Mouse (Mus musculus) heart, adult 2 months (tissue): Measurements from ENCODE around the gene Lrrc31. TPM values are rescaled to one million over a fixed set of nuclear protein-coding genes. Genes with fewer than 3 reads are reported as not detected.

ENCODE experiments used
- DNase-seq, 2 experiments: peaks; one replicate each; pipeline ENCODE4 v3.0.0; 2021
- H3K27ac ChIP-seq: fragments of 200-600 bp; 2 replicates; pipeline ENCODE4 v1.8.1; 2022
- H3K27me3 ChIP-seq: fragments of 200-500 bp; 2 replicates; pipeline ENCODE4 v1.6.1; 2012; ENCODE audit warnings: mild to moderate bottlenecking, low read length, inconsistent platforms, mixed read lengths; ENCODE audit not compliant: control insufficient read depth, insufficient read depth
- H3K36me3 ChIP-seq: fragments of 200-500 bp; 2 replicates; pipeline ENCODE4 v1.6.1; 2012; ENCODE audit warnings: low read length, inconsistent platforms; ENCODE audit not compliant: control insufficient read depth, insufficient read depth
- H3K4me1 ChIP-seq: fragments of 200-500 bp; 2 replicates; pipeline ENCODE4 v1.6.1; 2011; ENCODE audit warnings: low read length; ENCODE audit not compliant: control insufficient read depth, insufficient read depth
- H3K4me3 ChIP-seq: fragments of 200-600 bp; 2 replicates; pipeline ENCODE4 v1.8.1; 2022
- H3K79me2 ChIP-seq: fragments of 200-500 bp; replicated peaks from 2 replicates; pipeline ENCODE4 v1.6.1; 2012; ENCODE audit warnings: mild to moderate bottlenecking, inconsistent platforms, low read length, moderate library complexity, mixed read lengths; ENCODE audit not compliant: control insufficient read depth, insufficient read depth
- H3K9ac ChIP-seq: fragments of 200-500 bp; 2 replicates; pipeline ENCODE4 v1.6.1; 2012; ENCODE audit warnings: low read depth, mild to moderate bottlenecking, control low read depth, inconsistent platforms, low read length, mixed read lengths
- CTCF ChIP-seq: fragments of 200-600 bp; IDR thresholded peaks from 2 replicates; pipeline ENCODE4 v1.8.1; 2022; ENCODE audit warnings: antibody characterized with exemption, mild to moderate bottlenecking, moderate library complexity
- EP300 ChIP-seq: fragments of 200-500 bp; IDR thresholded peaks from 2 replicates; pipeline ENCODE4 v1.6.1; 2011; ENCODE audit warnings: low read depth, low read length, control low read depth; ENCODE audit not compliant: insufficient read depth
- POLR2A ChIP-seq: fragments of 200-500 bp; IDR thresholded peaks from 2 replicates; pipeline ENCODE4 v1.6.1; 2011; ENCODE audit warnings: mild to moderate bottlenecking, low read depth, low read length, control low read depth; ENCODE audit not compliant: insufficient read depth
- WGBS: fragments of 180-500 bp; shearing (Covaris S2); methylation state at CpG from one replicate; pipeline ENCODE4 v1.1.7; 2018; 5-methylcytosine and 5-hydroxymethylcytosine counted together
- intact Hi-C: fragments of 180-260 bp; cut with DNase I; formaldehyde crosslinking; loops from one replicate; pipeline ENCODE4 v1.15.1; 2025
- polyA plus RNA-seq: library from polyadenylated mRNA; depleted of rRNA; stranded (reverse); fragments of >200 nt; gene quantifications from 2 replicates; pipeline ENCODE4 v1.2.3, GENCODE M21; 2012
- total RNA-seq, 2 experiments: library from RNA; stranded (reverse); gene quantifications; 2 replicates each; pipeline ENCODE4 v1.2.3; 2021

The Lrrc31 gene
- total and polyA plus RNA-seq, 3 experiments: 0.11 to 0.23 (median 0.18) TPM

DNA sequence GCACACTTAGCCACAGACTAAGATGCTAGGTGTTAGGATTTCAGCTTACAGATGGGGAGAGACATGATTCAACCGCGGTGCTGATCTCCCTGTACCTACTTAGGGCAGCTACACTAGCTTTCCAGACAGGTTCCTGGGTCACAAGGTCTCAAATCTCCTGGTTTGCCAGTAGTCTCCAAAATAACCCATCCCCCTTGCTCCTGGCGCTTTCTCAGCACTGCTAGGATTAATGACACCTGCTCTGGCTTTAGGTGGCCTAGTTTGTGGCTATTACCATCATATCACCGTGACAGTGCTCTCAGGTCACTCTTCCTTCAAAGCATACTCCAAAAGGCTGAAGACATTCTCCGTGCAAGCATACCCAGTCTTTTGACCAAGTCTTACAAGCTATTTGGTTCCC is 29.4 kb upstream of the Lrrc31 start:
- H3K79me2 ChIP-seq: no peaks in the 10 kb centered on the region
- no peak overlapping the region for H3K9ac ChIP-seq
- WGBS: 81% methylated on average over 5 of the region's 5 CpGs
- intact Hi-C loops: no loop called here
- no peaks in the 10 kb centered on the region for H3K27me3 ChIP-seq
- no peak overlapping the region for H3K4me3 ChIP-seq
- no peaks in the 10 kb centered on the region for H3K36me3 ChIP-seq
- DNase-seq: no peak
- no peaks in the 10 kb centered on the region for H3K4me1 ChIP-seq
- H3K27ac ChIP-seq: no peak overlapping the region
- no peak for TF ChIP-seq CTCF
- TF ChIP-seq EP300: no peak
- no peak for TF ChIP-seq POLR2A

DNA sequence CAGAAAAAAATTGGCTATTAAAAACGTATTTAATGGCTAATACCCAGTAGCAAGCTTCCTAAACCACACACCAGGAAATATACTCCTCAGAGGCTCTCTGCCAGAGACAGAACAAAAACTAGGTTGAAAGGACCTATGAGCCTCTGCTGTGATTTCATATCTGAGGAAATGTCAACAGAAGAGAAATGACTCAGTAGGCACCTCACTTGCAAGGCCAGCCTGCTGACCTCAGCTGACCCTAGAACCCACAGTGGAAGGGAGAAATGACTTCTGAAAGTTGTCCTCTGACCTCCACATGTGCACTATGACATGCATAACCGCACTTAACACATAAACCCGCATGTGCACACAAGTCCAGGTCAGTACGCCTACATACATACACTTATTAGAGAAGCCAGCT is 27.6 kb upstream of the Lrrc31 start:
- intact Hi-C loops: no loop called here
- Histone ChIP-seq H3K9ac (no peak overlapping the region), H3K27me3 (no peaks in the 10 kb centered on the region), H3K4me3 (no peak overlapping the region), H3K4me1 (no peaks in the 10 kb centered on the region), H3K79me2 (no peaks in the 10 kb centered on the region), H3K27ac (no peak overlapping the region), H3K36me3 (no peaks in the 10 kb centered on the region)
- DNase-seq: no peak
- WGBS: 76% methylated on average over 4 of the region's 4 CpGs
- TF ChIP-seq EP300 (no peak), POLR2A (no peak), CTCF (no peak)

DNA sequence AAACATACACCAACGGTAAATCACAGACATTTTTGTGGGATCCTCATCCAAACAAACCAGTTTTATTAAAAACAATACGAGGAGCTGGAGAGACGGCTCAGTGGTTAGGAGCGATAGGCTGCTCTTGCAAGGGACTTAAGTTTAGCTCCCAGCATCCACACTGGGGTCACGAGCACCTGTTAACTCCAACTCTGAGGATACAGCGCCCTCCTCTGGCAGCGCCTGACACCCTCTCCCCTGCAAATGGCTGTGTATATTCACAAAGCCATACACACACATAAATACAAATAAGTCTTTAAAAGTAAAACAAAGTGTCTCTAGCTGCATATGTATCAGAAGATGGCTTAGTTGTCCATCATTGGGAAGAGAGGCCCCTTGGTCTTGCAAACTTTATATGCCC is 25.9 kb upstream of the Lrrc31 start:
- Histone ChIP-seq H3K4me3 (no peak overlapping the region), H3K36me3 (no peaks in the 10 kb centered on the region), H3K79me2 (no peaks in the 10 kb centered on the region), H3K9ac (no peak overlapping the region), H3K27me3 (no peaks in the 10 kb centered on the region), H3K27ac (no peak overlapping the region), H3K4me1 (no peaks in the 10 kb centered on the region)
- intact Hi-C loops: no loop called here
- DNase-seq: no peak
- WGBS: 81% methylated on average over 7 of the region's 7 CpGs
- TF ChIP-seq CTCF (0 out of 2 replicates have a peak, but pooled peaks have one; percentile 4), POLR2A (no peak)

GRCm38 (mm10) chr3:30724848-30725465 is 25.3 kb upstream of the Lrrc31 start:
- Histone ChIP-seq H3K36me3 (no peaks in the 10 kb centered on the region), H3K4me3 (no peak overlapping the region), H3K79me2 (no peaks in the 10 kb centered on the region), H3K4me1 (no peaks in the 10 kb centered on the region), H3K27me3 (no peaks in the 10 kb centered on the region), H3K9ac (no peak overlapping the region), H3K27ac (no peak overlapping the region)
- no peak for DNase-seq
- intact Hi-C loops: no loop called here
- WGBS: 78% methylated on average over 10 of the region's 10 CpGs
- TF ChIP-seq EP300 (no peak), CTCF (peak; percentile 47)

- H3K4me3 ChIP-seq: no peak overlapping the region
- no peak for DNase-seq
- no peak overlapping the region for H3K9ac ChIP-seq
- no peak overlapping the region for H3K27ac ChIP-seq
- H3K79me2 ChIP-seq: no peaks in the 10 kb centered on the region
- intact Hi-C loops: no loop called here
- no peaks in the 10 kb centered on the region for H3K36me3 ChIP-seq
- no peaks in the 10 kb centered on the region for H3K4me1 ChIP-seq
- H3K27me3 ChIP-seq: no peaks in the 10 kb centered on the region
- TF ChIP-seq CTCF: no peak
- TF ChIP-seq POLR2A: no peak
- no peak for TF ChIP-seq EP300
- 73% methylated on average over 10 of the region's 10 CpGs for WGBS
Observed at GRCm38 (mm10) chr3:30724105-30724824, 24.6 kb upstream of the Lrrc31 start.

DNA sequence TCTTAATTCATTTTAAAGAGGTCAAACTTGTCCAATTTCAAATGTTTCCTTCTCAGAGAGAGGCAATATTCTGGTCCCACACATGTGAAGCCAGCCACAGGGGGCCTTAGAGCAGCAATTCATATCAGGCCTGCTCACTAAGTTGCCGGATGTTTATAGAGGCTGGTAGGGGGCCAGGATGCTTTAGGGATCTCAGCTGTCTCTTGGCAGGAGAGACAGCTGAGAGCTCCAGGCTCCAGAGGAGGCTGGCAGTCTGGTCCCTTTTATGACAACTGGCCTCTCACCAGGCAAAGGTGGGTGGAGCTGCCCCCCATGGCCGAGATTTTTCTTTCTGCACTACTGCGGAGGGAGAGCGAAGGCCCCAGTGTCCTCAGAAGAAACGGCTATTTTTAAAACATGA is 23.5 kb upstream of the Lrrc31 start:
- no peak for DNase-seq
- no peaks in the 10 kb centered on the region for H3K79me2 ChIP-seq
- TF ChIP-seq EP300: no peak
- TF ChIP-seq CTCF: no peak
- no peak for TF ChIP-seq POLR2A
- WGBS: 25% methylated on average over 5 of the region's 5 CpGs
- no peak overlapping the region for H3K4me3 ChIP-seq
- H3K4me1 ChIP-seq: no peaks in the 10 kb centered on the region
- H3K9ac ChIP-seq: no peak overlapping the region
- H3K27ac ChIP-seq: no peak overlapping the region
- intact Hi-C loops: no loop called here
- no peaks in the 10 kb centered on the region for H3K27me3 ChIP-seq
- H3K36me3 ChIP-seq: no peaks in the 10 kb centered on the region
